Mouse (Mus musculus): ENCODE results near the gene Leng9. TPM values are rescaled to one million over a fixed set of nuclear protein-coding genes. Genes with fewer than 3 reads are reported as not detected.

The Leng9 gene
- polyA plus RNA-seq, 1 experiment: 3.6 TPM

GRCm38 (mm10) chr7:4148341-4149208 is 1.6 kb downstream of the Leng9 start:
- H3K27ac ChIP-seq (replicated peaks; ENCODE audit: low read depth, low read length): peak overlapping the region; percentile 97
- H3K4me3 ChIP-seq (ENCODE audit: insufficient read depth, low read depth, low read length): peak overlapping the region; percentile 74
- peaks cover 4% of the 10 kb centered on the region; the same call in 1 of the 2 replicates for H3K4me1 ChIP-seq (ENCODE audit: control insufficient read depth, insufficient read depth, insufficient read length, low read length)

DNA sequence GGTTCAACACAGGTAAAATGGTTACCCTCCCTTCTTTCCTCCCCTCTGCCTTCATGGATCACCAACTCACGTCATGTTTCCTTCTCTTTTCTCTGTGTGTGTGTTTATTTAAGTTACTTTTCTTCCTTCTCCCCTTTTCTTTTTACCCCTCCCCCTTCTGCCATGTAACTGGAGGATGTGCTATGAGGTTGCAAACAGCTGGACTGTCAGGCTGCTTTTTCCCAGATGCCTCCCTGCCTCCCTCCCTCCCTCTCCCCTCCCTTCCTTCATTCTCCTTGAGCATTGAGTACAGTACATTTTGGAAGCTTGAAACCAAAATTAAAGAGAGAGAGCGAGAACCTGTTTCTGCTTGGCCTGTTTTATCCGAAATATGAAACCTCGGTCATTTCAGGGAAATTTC is 2.3 kb downstream of the Leng9 start:
- peaks cover 4% of the 10 kb centered on the region; the same call in 1 of the 2 replicates for H3K4me1 ChIP-seq (ENCODE audit: control insufficient read depth, insufficient read depth, insufficient read length, low read length)
- peak overlapping the region; percentile 97; the same call in 1 of the 2 replicates for H3K27ac ChIP-seq (replicated peaks; ENCODE audit: low read depth, low read length)
- peak overlapping the region; percentile 74; the same call in 1 of the 2 replicates for H3K4me3 ChIP-seq (ENCODE audit: insufficient read depth, low read depth, low read length)

- Histone ChIP-seq H3K27ac (replicated peaks; ENCODE audit: low read depth, low read length) (no peak overlapping the region), H3K4me1 (ENCODE audit: control insufficient read depth, insufficient read depth, insufficient read length, low read length) (peaks cover 4% of the 10 kb centered on the region; the same call in 1 of the 2 replicates), H3K4me3 (ENCODE audit: insufficient read depth, low read depth, low read length) (no peak overlapping the region)
Observed at GRCm38 (mm10) chr7:4147371-4147770, 2.8 kb downstream of the Leng9 start.

- no peak overlapping the region for H3K27ac ChIP-seq (replicated peaks; ENCODE audit: low read depth, low read length)
- no peak overlapping the region for H3K4me3 ChIP-seq (ENCODE audit: insufficient read depth, low read depth, low read length)
- H3K4me1 ChIP-seq (ENCODE audit: control insufficient read depth, insufficient read depth, insufficient read length, low read length): peaks cover 4% of the 10 kb centered on the region; the same call in 1 of the 2 replicates
Observed at GRCm38 (mm10) chr7:4146241-4147180, 3.7 kb downstream of the Leng9 start.

GRCm38 (mm10) chr7:4145552-4146190 is 4.5 kb downstream of the Leng9 start:
- no peak overlapping the region for H3K27ac ChIP-seq (replicated peaks; ENCODE audit: low read depth, low read length)
- peaks cover 4% of the 10 kb centered on the region; the same call in 1 of the 2 replicates for H3K4me1 ChIP-seq (ENCODE audit: control insufficient read depth, insufficient read depth, insufficient read length, low read length)
- H3K4me3 ChIP-seq (ENCODE audit: insufficient read depth, low read depth, low read length): no peak overlapping the region

GRCm38 (mm10) chr7:4144766-4145551 is 5.2 kb downstream of the Leng9 start:
- no peak overlapping the region for H3K4me3 ChIP-seq (ENCODE audit: insufficient read depth, low read depth, low read length)
- no peak overlapping the region for H3K27ac ChIP-seq (replicated peaks; ENCODE audit: low read depth, low read length)
- peaks cover 4% of the 10 kb centered on the region; the same call in 1 of the 2 replicates for H3K4me1 ChIP-seq (ENCODE audit: control insufficient read depth, insufficient read depth, insufficient read length, low read length)

GRCm38 (mm10) chr7:4144046-4144445 is 6.1 kb downstream of the Leng9 start:
- H3K4me1 ChIP-seq (ENCODE audit: control insufficient read depth, insufficient read depth, insufficient read length, low read length): peaks cover 4% of the 10 kb centered on the region; the same call in 1 of the 2 replicates
- no peak overlapping the region for H3K27ac ChIP-seq (replicated peaks; ENCODE audit: low read depth, low read length)
- H3K4me3 ChIP-seq (ENCODE audit: insufficient read depth, low read depth, low read length): no peak overlapping the region

- Histone ChIP-seq H3K4me1 (ENCODE audit: control insufficient read depth, insufficient read depth, insufficient read length, low read length) (peaks cover 4% of the 10 kb centered on the region; the same call in 1 of the 2 replicates), H3K27ac (replicated peaks; ENCODE audit: low read depth, low read length) (no peak overlapping the region), H3K4me3 (ENCODE audit: insufficient read depth, low read depth, low read length) (no peak overlapping the region)
Observed at GRCm38 (mm10) chr7:4143506-4143905, 6.7 kb downstream of the Leng9 start.

DNA sequence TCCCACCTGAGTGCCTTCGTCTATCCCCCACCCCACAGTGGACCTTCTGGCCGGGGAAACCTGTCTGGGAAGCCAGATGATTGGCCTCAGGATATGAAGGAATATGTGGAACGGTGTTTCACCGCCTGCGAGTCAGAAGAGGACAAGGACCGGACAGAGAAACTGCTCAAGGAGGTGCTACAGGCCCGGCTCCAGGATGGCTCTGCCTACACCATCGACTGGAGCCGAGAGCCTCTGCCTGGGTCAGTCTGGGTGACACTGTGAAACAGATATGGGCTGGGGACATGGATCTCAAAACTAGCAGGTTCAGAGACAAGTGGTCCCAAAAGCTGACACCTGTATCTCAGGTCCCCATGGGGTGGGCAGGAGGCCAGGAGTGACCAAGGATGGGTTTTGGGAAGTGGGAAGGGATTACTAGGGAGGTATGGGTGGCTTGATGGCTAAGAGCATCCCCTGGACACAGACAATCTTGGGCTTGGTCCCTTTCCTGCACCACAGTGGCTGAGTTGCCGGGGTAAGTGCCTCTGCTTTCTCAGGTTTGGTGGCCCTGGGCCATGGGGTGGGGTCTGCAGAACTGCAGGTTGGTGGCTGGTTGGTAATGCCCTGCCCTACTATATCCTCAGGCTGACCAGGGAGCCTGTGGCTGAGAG is 7.3 kb downstream of the Leng9 start:
- H3K27ac ChIP-seq (replicated peaks; ENCODE audit: low read depth, low read length): no peak overlapping the region
- H3K4me1 ChIP-seq (ENCODE audit: control insufficient read depth, insufficient read depth, insufficient read length, low read length): peaks cover under 1% of the 10 kb centered on the region; the same call in 1 of the 2 replicates
- H3K4me3 ChIP-seq (ENCODE audit: insufficient read depth, low read depth, low read length): no peak overlapping the region

DNA sequence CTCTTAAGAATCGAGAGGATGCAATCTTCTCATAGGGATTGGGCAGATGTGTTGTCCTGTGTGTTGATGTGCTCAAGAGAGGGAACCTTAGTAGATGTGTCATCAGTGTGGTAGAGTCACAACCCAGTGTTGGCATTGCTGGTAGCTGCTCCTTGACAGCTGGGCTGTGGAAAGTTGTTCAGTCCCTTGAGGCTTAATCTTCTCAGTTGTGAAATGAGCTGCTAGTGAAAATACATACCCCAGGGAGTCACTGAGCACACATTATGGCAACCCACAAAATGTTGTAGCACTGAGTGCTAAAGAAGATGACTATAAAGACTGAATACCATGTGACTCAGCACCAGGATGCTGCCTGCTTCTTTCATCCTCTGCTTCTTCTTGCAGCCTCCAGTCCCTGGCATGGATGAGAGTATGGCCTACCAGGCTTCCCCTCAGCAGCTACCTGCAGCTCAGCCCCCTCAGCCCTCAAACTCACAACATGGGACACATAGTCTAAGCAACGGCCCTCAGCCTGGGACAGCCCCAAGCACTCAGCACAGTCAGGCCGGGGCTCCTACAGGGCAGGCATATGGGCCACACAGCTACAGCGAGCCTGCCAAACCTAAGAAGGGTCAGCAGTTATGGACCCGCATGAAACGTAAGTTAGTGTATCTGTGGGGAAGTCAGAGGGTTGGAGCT is 8.4 kb downstream of the Leng9 start:
- H3K27ac ChIP-seq (replicated peaks; ENCODE audit: low read depth, low read length): no peak overlapping the region
- H3K4me1 ChIP-seq (ENCODE audit: control insufficient read depth, insufficient read depth, insufficient read length, low read length): peaks cover 2% of the 10 kb centered on the region; the same call in 1 of the 2 replicates
- no peak overlapping the region for H3K4me3 ChIP-seq (ENCODE audit: insufficient read depth, low read depth, low read length)

DNA sequence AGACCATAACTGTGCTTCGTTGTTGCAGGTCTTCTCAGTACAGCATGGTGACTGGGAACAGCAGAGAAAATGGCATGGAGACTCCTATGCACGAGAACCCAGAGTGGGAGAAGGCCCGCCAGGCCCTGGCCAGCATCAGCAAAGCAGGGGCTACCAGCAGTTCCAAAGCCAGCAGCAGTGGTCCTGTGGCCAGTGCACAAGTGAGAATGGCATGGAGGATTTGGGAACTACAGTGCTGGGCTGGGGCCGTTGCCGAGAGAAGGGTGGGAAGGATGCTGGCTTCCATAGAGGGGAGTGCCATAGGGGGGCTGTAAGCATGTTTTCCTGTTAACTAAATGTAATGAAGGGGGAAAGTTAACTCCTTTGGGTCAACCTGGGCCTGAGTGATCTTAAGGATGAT is 10.8 kb downstream of the Leng9 start:
- Histone ChIP-seq H3K4me1 (ENCODE audit: control insufficient read depth, insufficient read depth, insufficient read length, low read length) (peaks cover 2% of the 10 kb centered on the region; the same call in 1 of the 2 replicates), H3K27ac (replicated peaks; ENCODE audit: low read depth, low read length) (no peak overlapping the region), H3K4me3 (ENCODE audit: insufficient read depth, low read depth, low read length) (no peak overlapping the region)

GRCm38 (mm10) chr7:4138671-4139070 is 11.5 kb downstream of the Leng9 start:
- peaks cover 2% of the 10 kb centered on the region; the same call in 1 of the 2 replicates for H3K4me1 ChIP-seq (ENCODE audit: control insufficient read depth, insufficient read depth, insufficient read length, low read length)
- H3K4me3 ChIP-seq (ENCODE audit: insufficient read depth, low read depth, low read length): no peak overlapping the region
- H3K27ac ChIP-seq (replicated peaks; ENCODE audit: low read depth, low read length): no peak overlapping the region

GRCm38 (mm10) chr7:4138181-4138580 is 12.0 kb downstream of the Leng9 start:
- H3K4me1 ChIP-seq (ENCODE audit: control insufficient read depth, insufficient read depth, insufficient read length, low read length): peaks cover 2% of the 10 kb centered on the region; the same call in 1 of the 2 replicates
- H3K27ac ChIP-seq (replicated peaks; ENCODE audit: low read depth, low read length): no peak overlapping the region
- H3K4me3 ChIP-seq (ENCODE audit: insufficient read depth, low read depth, low read length): peak overlapping the region; percentile 89; the same call in 1 of the 2 replicates
